Mouse (Mus musculus): Measurements from ENCODE around the gene Edrf1. TPM values are rescaled to one million over a fixed set of nuclear protein-coding genes. Genes with fewer than 3 reads are reported as not detected.

Edrf1 gene
- 9.1 and 9.8 TPM in 2 replicates for polyA plus RNA-seq (2015; fragmentation: Nextera tagmentation; extraction: Ambion mirVana)

GRCm38 (mm10) chr7:133637361-133638305, at the start of gene Edrf1:
Edrf1 (plus strand) TSS chr7:133637543.

GRCm38 (mm10) chr7:133602058-133602457, 35.3 kb upstream of the Edrf1 start, which contains the start of gene Tex36:
Tex36 (minus strand) TSS chr7:133602158.

GRCm38 (mm10) chr7:133679961-133680360, 42.6 kb downstream of the Edrf1 start, which contains the start of gene Mmp21:
Mmp21 (minus strand) TSS chr7:133680061.

Other genes starting within 250 kb of the Edrf1 start
- not detected in 2 replicates for gene Tex36, start 35.4 kb upstream of the Edrf1 start, polyA plus RNA-seq (2015; fragmentation: Nextera tagmentation; extraction: Ambion mirVana)
- 0.06 and 0.07 TPM in 2 replicates for gene Mmp21, start 42.5 kb downstream of the Edrf1 start, polyA plus RNA-seq (2015; fragmentation: Nextera tagmentation; extraction: Ambion mirVana)
- gene Bccip, start 71.8 kb downstream of the Edrf1 start, polyA plus RNA-seq (2015; fragmentation: Nextera tagmentation; extraction: Ambion mirVana), result 94.3 and 104 TPM in 2 replicates
- 111 and 133 TPM in 2 replicates for gene Uros, start 72.5 kb downstream of the Edrf1 start, polyA plus RNA-seq (2015; fragmentation: Nextera tagmentation; extraction: Ambion mirVana)
- 0.07 TPM in 1 of 2 replicates, not detected in the other for gene Fank1, start 139.3 kb downstream of the Edrf1 start, polyA plus RNA-seq (2015; fragmentation: Nextera tagmentation; extraction: Ambion mirVana)
- gene Dhx32, start 145.2 kb downstream of the Edrf1 start, polyA plus RNA-seq (2015; fragmentation: Nextera tagmentation; extraction: Ambion mirVana), result 9.4 and 12.0 TPM in 2 replicates